Mouse (Mus musculus): ENCODE results near the gene Cort. TPM values are rescaled to one million over a fixed set of nuclear protein-coding genes. Genes with fewer than 3 reads are reported as not detected.
"Not testable (repeated sequence)": the region's sequence is repeated elsewhere in the genome, so short reads cannot be mapped to it uniquely, and the experiment has no call there.

The Cort gene
- polyA plus RNA-seq, 1 experiment from 2014 or later = 0.53 TPM

- Histone ChIP-seq H3K4me1 (ENCODE audit: control insufficient read depth, insufficient read depth, low read length) (no peaks in the 10 kb centered on the region), H3K9ac (ENCODE audit: low read depth, low read length) (no peak overlapping the region), H3K4me2 (ENCODE audit: low read depth, low read length) (no peak overlapping the region), H3K27me3 (replicated peaks; ENCODE audit: control insufficient read depth, insufficient read depth, low read length) (no peaks in the 10 kb centered on the region), H3K36me3 (ENCODE audit: control insufficient read depth, insufficient read depth, low read length) (peaks cover 39% of the 10 kb centered on the region), H3K27ac (replicated peaks; ENCODE audit: low read depth, low read length) (no peak overlapping the region), H3K4me3 (ENCODE audit: low read depth, low read length) (no peak overlapping the region), H3K9me3 (ENCODE audit: control insufficient read depth, low read length) (no peaks in the 10 kb centered on the region)
- ATAC-seq (ENCODE audit: low read depth) (no peak), DNase-seq (ENCODE audit: low spot score) (no peak)
- 79% methylated on average over 18 of the region's 18 CpGs for WGBS
These were observed 1.9 kb upstream of the Cort start for GRCm38 (mm10) chr4:149128467-149128866.

- Histone ChIP-seq H3K9ac (ENCODE audit: low read depth, low read length) (no peak overlapping the region), H3K27ac (replicated peaks; ENCODE audit: low read depth, low read length) (no peak overlapping the region)
These were observed 451 bp downstream of the Cort start for GRCm38 (mm10) chr4:149126115-149126509.

GRCm38 (mm10) chr4:149125341-149126114 is 1.0 kb downstream of the Cort start:
- Histone ChIP-seq H3K9ac (ENCODE audit: low read depth, low read length) (no peak overlapping the region), H3K27ac (replicated peaks; ENCODE audit: low read depth, low read length) (no peak overlapping the region), H3K4me2 (ENCODE audit: low read depth, low read length) (no peak overlapping the region), H3K27me3 (replicated peaks; ENCODE audit: control insufficient read depth, insufficient read depth, low read length) (no peaks in the 10 kb centered on the region), H3K9me3 (ENCODE audit: control insufficient read depth, low read length) (no peaks in the 10 kb centered on the region), H3K36me3 (ENCODE audit: control insufficient read depth, insufficient read depth, low read length) (peaks cover 30% of the 10 kb centered on the region), H3K4me3 (ENCODE audit: low read depth, low read length) (no peak overlapping the region), H3K4me1 (ENCODE audit: control insufficient read depth, insufficient read depth, low read length) (no peaks in the 10 kb centered on the region)
- no peak for DNase-seq (ENCODE audit: low spot score)
- ATAC-seq (ENCODE audit: low read depth) = no peak
- 68% methylated on average over 11 of the region's 11 CpGs for WGBS

More at GRCm38 (mm10) chr4:149126115-149126509, 451 bp downstream of the Cort start:
- no peak for ATAC-seq (ENCODE audit: low read depth)
- Histone ChIP-seq H3K27me3 (replicated peaks; ENCODE audit: control insufficient read depth, insufficient read depth, low read length) (no peaks in the 10 kb centered on the region), H3K36me3 (ENCODE audit: control insufficient read depth, insufficient read depth, low read length) (peaks cover 35% of the 10 kb centered on the region), H3K4me1 (ENCODE audit: control insufficient read depth, insufficient read depth, low read length) (no peaks in the 10 kb centered on the region), H3K4me2 (ENCODE audit: low read depth, low read length) (no peak overlapping the region), H3K4me3 (ENCODE audit: low read depth, low read length) (no peak overlapping the region), H3K9me3 (ENCODE audit: control insufficient read depth, low read length) (no peaks in the 10 kb centered on the region)
- no peak for DNase-seq (ENCODE audit: low spot score)
- 68% methylated on average over 6 of the region's 6 CpGs for WGBS

GRCm38 (mm10) chr4:149123432-149123831 is 3.1 kb downstream of the Cort start:
- no peak for DNase-seq (ENCODE audit: low spot score)
- Histone ChIP-seq H3K9me3 (ENCODE audit: control insufficient read depth, low read length) (no peaks in the 10 kb centered on the region), H3K36me3 (ENCODE audit: control insufficient read depth, insufficient read depth, low read length) (peaks cover 17% of the 10 kb centered on the region), H3K27ac (replicated peaks; ENCODE audit: low read depth, low read length) (no peak overlapping the region), H3K4me2 (ENCODE audit: low read depth, low read length) (no peak overlapping the region), H3K9ac (ENCODE audit: low read depth, low read length) (no peak overlapping the region), H3K27me3 (replicated peaks; ENCODE audit: control insufficient read depth, insufficient read depth, low read length) (no peaks in the 10 kb centered on the region), H3K4me1 (ENCODE audit: control insufficient read depth, insufficient read depth, low read length) (no peaks in the 10 kb centered on the region), H3K4me3 (ENCODE audit: low read depth, low read length) (no peak overlapping the region)
- no peak for ATAC-seq (ENCODE audit: low read depth)
- 81% methylated on average over 5 of the region's 5 CpGs for WGBS

- WGBS = 84% methylated on average over 12 of the region's 12 CpGs
- H3K27ac ChIP-seq (replicated peaks; ENCODE audit: low read depth, low read length); ATAC-seq (ENCODE audit: low read depth); H3K9ac ChIP-seq (ENCODE audit: low read depth, low read length); H3K9me3 ChIP-seq (ENCODE audit: control insufficient read depth, low read length); H3K4me1 ChIP-seq (ENCODE audit: control insufficient read depth, insufficient read depth, low read length); DNase-seq (ENCODE audit: low spot score); H3K4me2 ChIP-seq (ENCODE audit: low read depth, low read length); H3K4me3 ChIP-seq (ENCODE audit: low read depth, low read length); H3K27me3 ChIP-seq (replicated peaks; ENCODE audit: control insufficient read depth, insufficient read depth, low read length): not testable (repeated sequence)
- H3K36me3 ChIP-seq (ENCODE audit: control insufficient read depth, insufficient read depth, low read length) = peaks cover 15% of the 10 kb centered on the region; the same call in 1 of the 2 replicates
These were observed 6.5 kb downstream of the Cort start for GRCm38 (mm10) chr4:149119978-149120562.

- Histone ChIP-seq H3K9me3 (ENCODE audit: control insufficient read depth, low read length) (no peaks in the 10 kb centered on the region), H3K27ac (replicated peaks; ENCODE audit: low read depth, low read length) (no peak within 1 kb of the TSS), H3K9ac (ENCODE audit: low read depth, low read length) (peak within 1 kb of the TSS; percentile 87), H3K4me2 (ENCODE audit: low read depth, low read length) (peak within 1 kb of the TSS; percentile 93), H3K4me1 (ENCODE audit: control insufficient read depth, insufficient read depth, low read length) (peaks cover 6% of the 10 kb centered on the region), H3K4me3 (ENCODE audit: low read depth, low read length) (peak within 1 kb of the TSS; percentile 87), H3K27me3 (replicated peaks; ENCODE audit: control insufficient read depth, insufficient read depth, low read length) (no peaks in the 10 kb centered on the region), H3K36me3 (ENCODE audit: control insufficient read depth, insufficient read depth, low read length) (peaks cover 14% of the 10 kb centered on the region; the same call in 1 of the 2 replicates)
- 1% methylated on average over 29 of the region's 35 CpGs for WGBS
- ATAC-seq (ENCODE audit: low read depth) (peak; percentile 87), DNase-seq (ENCODE audit: low spot score) (peak; percentile 97)
These were observed 22.5 kb downstream of the Cort start, which contains the start of gene Dffa for GRCm38 (mm10) chr4:149103875-149104561. TSS of gene Dffa (plus strand) at chr4:149104146.

- Histone ChIP-seq H3K4me1 (ENCODE audit: control insufficient read depth, insufficient read depth, low read length) (peaks cover 13% of the 10 kb centered on the region), H3K36me3 (ENCODE audit: control insufficient read depth, insufficient read depth, low read length) (0 out of 2 replicates have a peak, but pooled peaks cover 3% of the 10 kb centered on the region), H3K27me3 (replicated peaks; ENCODE audit: control insufficient read depth, insufficient read depth, low read length) (no peaks in the 10 kb centered on the region), H3K27ac (replicated peaks; ENCODE audit: low read depth, low read length) (no peak overlapping the region), H3K9ac (ENCODE audit: low read depth, low read length) (no peak overlapping the region), H3K4me3 (ENCODE audit: low read depth, low read length) (no peak overlapping the region), H3K9me3 (ENCODE audit: control insufficient read depth, low read length) (no peaks in the 10 kb centered on the region), H3K4me2 (ENCODE audit: low read depth, low read length) (no peak overlapping the region)
- ATAC-seq (ENCODE audit: low read depth) (no peak), DNase-seq (ENCODE audit: low spot score) (no peak)
- WGBS = 84% methylated on average over 3 of the region's 3 CpGs
These were observed 25.1 kb downstream of the Cort start for GRCm38 (mm10) chr4:149101456-149101855.

- not testable (repeated sequence) for H3K9me3 ChIP-seq (ENCODE audit: control insufficient read depth, low read length); DNase-seq (ENCODE audit: low spot score); H3K27ac ChIP-seq (replicated peaks; ENCODE audit: low read depth, low read length); H3K4me2 ChIP-seq (ENCODE audit: low read depth, low read length); ATAC-seq (ENCODE audit: low read depth); H3K4me3 ChIP-seq (ENCODE audit: low read depth, low read length); H3K27me3 ChIP-seq (replicated peaks; ENCODE audit: control insufficient read depth, insufficient read depth, low read length); H3K9ac ChIP-seq (ENCODE audit: low read depth, low read length); H3K36me3 ChIP-seq (ENCODE audit: control insufficient read depth, insufficient read depth, low read length)
- 88% methylated on average over 12 of the region's 12 CpGs for WGBS
- peaks cover 13% of the 10 kb centered on the region for H3K4me1 ChIP-seq (ENCODE audit: control insufficient read depth, insufficient read depth, low read length)
These were observed 26.1 kb downstream of the Cort start for GRCm38 (mm10) chr4:149100449-149100848.

Data from embryonic facial prominence, embryonic 14.5 days (tissue).